Mouse (Mus musculus): ENCODE data around the gene Zfp536. TPM values are rescaled to one million over a fixed set of nuclear protein-coding genes. Genes with fewer than 3 reads are reported as not detected.

The Zfp536 gene
- polyA plus RNA-seq, 1 experiment from 2014 or later: 8.0 TPM

DNA sequence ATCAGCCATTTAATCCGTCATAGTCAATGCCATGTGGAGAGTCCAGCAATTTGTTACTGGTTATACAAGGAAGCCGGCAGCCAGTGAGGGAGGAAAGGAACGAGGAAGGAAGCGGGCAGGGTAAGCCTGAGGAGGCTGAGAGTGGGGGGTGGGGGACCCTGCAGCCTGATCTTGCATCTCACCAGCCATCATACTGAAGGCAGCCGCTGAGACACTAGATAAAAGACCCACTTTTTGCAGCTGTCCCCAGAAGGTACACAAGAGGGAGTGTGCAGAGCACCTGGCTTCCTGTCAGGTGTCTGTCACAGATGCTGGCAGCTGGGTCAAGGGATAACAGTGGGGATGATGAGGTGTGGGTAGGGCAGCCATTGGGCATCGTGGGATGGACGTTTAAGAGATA is 340.3 kb downstream of the Zfp536 start:
- DNase-seq (ENCODE audit: low read depth, low spot score) (no peak), ATAC-seq (no peak)
- ChIA-PET POLR2A (interaction anchor here (1.0 kb wide), 1 partner anchor 135 kb away, joined by 4 read pairs; no protein-coding TSS in a partner anchor), CTCF (no interaction called here)
- in situ Hi-C loops (cut with MboI; ENCODE audit: low pct_unique_long_range_greater_than_20kb): no loop called here
- no peak for TF ChIP-seq CTCF (IDR thresholded peaks at IDR 0.05)
- H3K27me3 ChIP-seq: no peaks in the 10 kb centered on the region

- no peak for TF ChIP-seq CTCF (IDR thresholded peaks at IDR 0.05)
- ATAC-seq: no peak
- ChIA-PET CTCF (no interaction called here), POLR2A (interaction anchor here (1.3 kb wide), 1 partner anchor 13 kb away, joined by 3 read pairs; no protein-coding TSS in a partner anchor)
- in situ Hi-C loops (cut with MboI; ENCODE audit: low pct_unique_long_range_greater_than_20kb): no loop called here
- no peak for DNase-seq (ENCODE audit: low read depth, low spot score)
- H3K27me3 ChIP-seq: no peaks in the 10 kb centered on the region
These were observed 342.0 kb downstream of the Zfp536 start for GRCm38 (mm10) chr7:37431471-37431870.

DNA sequence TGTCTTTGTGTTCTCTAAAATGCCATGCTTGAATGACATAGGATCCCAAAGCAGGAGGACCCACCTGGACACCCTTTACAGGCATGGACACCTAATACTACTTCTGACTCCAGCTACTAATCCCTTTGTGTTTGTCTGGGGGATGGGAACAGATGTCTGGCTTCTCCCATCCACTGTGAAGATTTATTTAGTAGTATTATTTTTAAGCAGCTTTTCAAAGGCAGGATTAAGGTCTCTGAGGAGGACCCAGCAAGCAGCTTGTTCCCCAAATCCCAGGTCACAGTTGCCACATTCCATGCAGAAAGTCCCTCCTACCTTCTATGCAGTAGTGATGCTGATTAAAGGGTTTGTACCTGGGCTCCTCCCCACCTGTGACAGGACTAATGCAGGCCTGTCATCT is 347.4 kb downstream of the Zfp536 start:
- H3K27me3 ChIP-seq: no peaks in the 10 kb centered on the region
- TF ChIP-seq CTCF (IDR thresholded peaks at IDR 0.05): no peak
- no peak for ATAC-seq
- no peak for DNase-seq (ENCODE audit: low read depth, low spot score)
- in situ Hi-C loops (cut with MboI; ENCODE audit: low pct_unique_long_range_greater_than_20kb): no loop called here
- POLR2A ChIA-PET: no interaction called here
- CTCF ChIA-PET: no interaction called here

DNA sequence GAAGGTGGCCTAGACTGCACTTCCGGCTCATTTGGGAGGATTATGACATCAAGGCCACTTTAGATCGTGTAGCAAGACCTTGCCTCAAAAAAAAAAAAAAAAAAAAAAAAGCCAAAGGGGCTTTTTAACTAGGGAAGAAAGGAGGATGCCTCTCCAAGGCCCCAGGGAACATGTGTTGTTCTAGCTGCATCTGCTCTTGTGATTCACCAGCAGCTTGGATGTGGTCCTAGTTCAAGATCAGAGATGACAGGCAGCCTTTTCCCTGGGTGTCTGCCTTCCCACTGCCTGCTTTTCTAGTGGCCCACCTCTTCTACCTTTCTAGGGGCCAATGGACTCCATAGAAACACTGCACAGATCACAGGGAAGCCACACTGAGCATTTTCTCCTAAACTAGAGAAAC is 350.5 kb downstream of the Zfp536 start:
- no peak for TF ChIP-seq CTCF (IDR thresholded peaks at IDR 0.05)
- no peak for DNase-seq (ENCODE audit: low read depth, low spot score)
- H3K27me3 ChIP-seq: no peaks in the 10 kb centered on the region
- ATAC-seq: no peak
- in situ Hi-C loops (cut with MboI; ENCODE audit: low pct_unique_long_range_greater_than_20kb): no loop called here
- CTCF ChIA-PET: interaction anchor here (2.0 kb wide), 1 partner anchor 23 kb away, joined by 5 read pairs; no protein-coding TSS in a partner anchor
- POLR2A ChIA-PET: no interaction called here

Other genes with a start within 250 kb of the Zfp536 start
- 46.6 TPM for gene Uri1, start 249.9 kb upstream of the Zfp536 start, polyA plus RNA-seq (2021)